Mouse (Mus musculus): ENCODE data around the gene Rhbdf2. TPM values are rescaled to one million over a fixed set of nuclear protein-coding genes. Genes with fewer than 3 reads are reported as not detected.

Rhbdf2 gene
- total RNA-seq, 1 experiment = 29.3 TPM

DNA sequence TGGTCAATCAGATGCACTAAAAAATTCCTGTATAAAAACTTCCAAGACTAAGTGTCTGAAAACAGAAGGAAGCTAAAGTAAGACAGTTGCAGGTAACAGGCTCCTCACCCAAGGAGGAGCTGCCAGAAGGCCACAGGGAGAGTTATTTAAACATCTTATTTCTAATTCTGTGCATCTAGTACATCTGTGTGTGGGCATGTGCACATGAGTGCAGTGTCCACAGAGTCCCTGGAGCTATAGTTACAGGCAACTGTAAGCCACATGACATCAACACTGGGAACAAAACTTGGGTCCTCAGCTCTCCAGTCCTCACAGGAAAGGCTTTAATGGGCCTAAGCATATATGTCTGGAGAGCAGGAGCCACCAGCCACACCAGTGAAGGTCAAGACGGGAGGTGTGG lies 74.6 kb downstream of the Rhbdf2 start:
- in situ Hi-C loops (cut with MboI; ENCODE audit: low sequenced_read_pairs in 2 of 2, unreplicated experiment in 2 of 2) = no loop called here
- no peak overlapping the region for H3K27ac ChIP-seq (ENCODE audit: insufficient read depth, low read depth, low read length, poor library complexity, severe bottlenecking)
- H3K4me1 ChIP-seq (ENCODE audit: control insufficient read depth in 2 of 2, insufficient read depth in 2 of 2, low read length in 2 of 2, poor library complexity in 1 of 2) = peaks cover 0 to 2% of the 10 kb centered on the region in 2 experiments; a peak in 1 of 4 replicates
- TF ChIP-seq CHD2 (IDR thresholded peaks at IDR 0.05; ENCODE audit: low read depth, low read length) = no peak
- TF ChIP-seq HCFC1 (IDR thresholded peaks at IDR 0.05; ENCODE audit: borderline replicate concordance, insufficient read depth, low read length) = no peak
- no peak for TF ChIP-seq ZNF384 (IDR thresholded peaks at IDR 0.05; ENCODE audit: low read depth, low read length)
- no peak for TF ChIP-seq ZC3H11A (IDR thresholded peaks at IDR 0.05; ENCODE audit: borderline replicate concordance, low read depth, low read length)
- no peak for TF ChIP-seq MAFK (IDR thresholded peaks at IDR 0.05; ENCODE audit: insufficient read depth, low read depth, low read length)
- peaks cover 13% of the 10 kb centered on the region; the same call in 1 of the 2 replicates for H3K36me3 ChIP-seq (ENCODE audit: control insufficient read depth, insufficient read depth, low read length, poor library complexity, severe bottlenecking)
- no peak overlapping the region for H3K9ac ChIP-seq (ENCODE audit: insufficient read depth, low read depth, low read length, poor library complexity, severe bottlenecking)
- H3K9me3 ChIP-seq (ENCODE audit: control insufficient read depth, insufficient read depth, low read depth, low read length) = no peaks in the 10 kb centered on the region
- no peak overlapping the region for H3K4me3 ChIP-seq (ENCODE audit: insufficient read depth in 1 of 2, low read depth in 1 of 2, low read length in 2 of 2, poor library complexity in 1 of 2, severe bottlenecking in 1 of 2)
- DNase-seq (ENCODE audit: low read depth, low spot score) = no peak

DNA sequence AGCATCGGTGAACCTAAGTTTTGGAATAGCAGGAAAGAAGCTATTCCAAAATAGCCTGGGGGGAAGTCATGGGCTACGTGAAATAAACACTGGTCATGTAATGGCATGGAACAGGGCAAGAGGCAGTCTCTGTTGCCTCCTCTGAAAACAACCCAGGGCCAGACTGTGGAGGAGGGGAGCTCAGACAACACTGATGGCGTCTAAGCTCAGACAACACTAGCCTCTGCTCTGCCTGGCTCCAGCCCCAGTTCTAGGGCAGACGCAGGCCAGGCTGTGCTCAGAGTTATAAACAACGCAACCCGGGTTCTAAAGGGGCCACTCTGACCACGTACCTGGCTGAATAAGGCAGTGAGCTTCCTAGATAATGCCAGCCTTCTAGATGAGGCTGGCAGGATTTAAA lies 76.1 kb downstream of the Rhbdf2 start:
- Histone ChIP-seq H3K4me1 (ENCODE audit: control insufficient read depth in 2 of 2, insufficient read depth in 2 of 2, low read length in 2 of 2, poor library complexity in 1 of 2) (peaks cover 0 to 2% of the 10 kb centered on the region in 2 experiments; a peak in 1 of 4 replicates), H3K9me3 (ENCODE audit: control insufficient read depth, insufficient read depth, low read depth, low read length) (no peaks in the 10 kb centered on the region), H3K27ac (ENCODE audit: insufficient read depth, low read depth, low read length, poor library complexity, severe bottlenecking) (no peak overlapping the region), H3K36me3 (ENCODE audit: control insufficient read depth, insufficient read depth, low read length, poor library complexity, severe bottlenecking) (peaks cover 22% of the 10 kb centered on the region; the same call in 1 of the 2 replicates), H3K4me3 (ENCODE audit: insufficient read depth in 1 of 2, low read depth in 1 of 2, low read length in 2 of 2, poor library complexity in 1 of 2, severe bottlenecking in 1 of 2) (no peak overlapping the region), H3K9ac (ENCODE audit: insufficient read depth, low read depth, low read length, poor library complexity, severe bottlenecking) (no peak overlapping the region)
- in situ Hi-C loops (cut with MboI; ENCODE audit: low sequenced_read_pairs in 2 of 2, unreplicated experiment in 2 of 2) = no loop called here
- no peak for DNase-seq (ENCODE audit: low read depth, low spot score)
- no peak for TF ChIP-seq MAFK (IDR thresholded peaks at IDR 0.05; ENCODE audit: insufficient read depth, low read depth, low read length)
- TF ChIP-seq ZC3H11A (IDR thresholded peaks at IDR 0.05; ENCODE audit: borderline replicate concordance, low read depth, low read length) = no peak
- TF ChIP-seq HCFC1 (IDR thresholded peaks at IDR 0.05; ENCODE audit: borderline replicate concordance, insufficient read depth, low read length) = no peak
- no peak for TF ChIP-seq ZNF384 (IDR thresholded peaks at IDR 0.05; ENCODE audit: low read depth, low read length)
- no peak for TF ChIP-seq CHD2 (IDR thresholded peaks at IDR 0.05; ENCODE audit: low read depth, low read length)

DNA sequence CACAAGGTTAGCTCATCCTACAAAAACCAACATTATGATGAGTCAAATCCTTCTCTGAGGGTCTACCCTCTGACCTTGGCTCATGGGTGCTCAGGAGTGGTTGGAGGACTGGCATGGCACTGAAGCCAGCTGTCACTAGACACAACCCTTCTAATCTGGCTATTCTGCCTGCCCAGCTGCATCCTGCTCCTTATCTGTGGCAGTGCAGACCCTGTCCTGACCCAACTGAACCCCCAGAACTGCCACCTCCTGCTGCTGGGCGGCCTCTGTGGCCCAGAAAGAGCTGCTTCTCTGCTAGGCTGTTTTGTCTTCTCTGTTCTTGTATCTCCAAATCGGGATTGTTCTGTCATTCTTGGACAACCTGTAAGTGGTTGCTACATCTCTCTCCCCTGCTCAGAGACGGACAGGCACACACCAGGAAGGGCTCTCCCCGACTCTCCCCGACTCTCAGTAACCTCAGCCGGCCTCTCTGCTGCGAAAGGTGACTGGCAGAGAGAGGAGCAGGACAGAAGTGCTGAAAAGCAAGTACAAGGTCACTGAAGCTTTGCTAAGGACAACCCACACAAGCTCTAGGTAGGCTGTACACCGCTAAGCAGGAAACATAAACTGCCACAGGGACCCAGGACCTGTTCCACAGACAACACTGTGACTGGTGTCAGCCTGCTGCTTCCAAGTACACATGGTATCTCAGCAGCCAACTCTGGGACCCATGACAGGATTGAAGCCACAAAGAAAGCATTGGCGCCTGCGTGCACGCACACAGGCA lies 77.4 kb downstream of the Rhbdf2 start:
- TF ChIP-seq ZC3H11A (IDR thresholded peaks at IDR 0.05; ENCODE audit: borderline replicate concordance, low read depth, low read length) = no peak
- TF ChIP-seq MAFK (IDR thresholded peaks at IDR 0.05; ENCODE audit: insufficient read depth, low read depth, low read length) = no peak
- TF ChIP-seq HCFC1 (IDR thresholded peaks at IDR 0.05; ENCODE audit: borderline replicate concordance, insufficient read depth, low read length) = no peak
- TF ChIP-seq CHD2 (IDR thresholded peaks at IDR 0.05; ENCODE audit: low read depth, low read length) = no peak
- no peak for TF ChIP-seq ZNF384 (IDR thresholded peaks at IDR 0.05; ENCODE audit: low read depth, low read length)
- no peaks in the 10 kb centered on the region for H3K4me1 ChIP-seq (ENCODE audit: control insufficient read depth in 2 of 2, insufficient read depth in 2 of 2, low read length in 2 of 2, poor library complexity in 1 of 2)
- DNase-seq (ENCODE audit: low read depth, low spot score) = no peak
- H3K9ac ChIP-seq (ENCODE audit: insufficient read depth, low read depth, low read length, poor library complexity, severe bottlenecking) = no peak overlapping the region
- peaks cover 35% of the 10 kb centered on the region for H3K36me3 ChIP-seq (ENCODE audit: control insufficient read depth, insufficient read depth, low read length, poor library complexity, severe bottlenecking)
- H3K27ac ChIP-seq (ENCODE audit: insufficient read depth, low read depth, low read length, poor library complexity, severe bottlenecking) = no peak overlapping the region
- H3K4me3 ChIP-seq (ENCODE audit: insufficient read depth in 1 of 2, low read depth in 1 of 2, low read length in 2 of 2, poor library complexity in 1 of 2, severe bottlenecking in 1 of 2) = no peak overlapping the region
- in situ Hi-C loops (cut with MboI; ENCODE audit: low sequenced_read_pairs in 2 of 2, unreplicated experiment in 2 of 2) = no loop called here
- no peaks in the 10 kb centered on the region for H3K9me3 ChIP-seq (ENCODE audit: control insufficient read depth, insufficient read depth, low read depth, low read length)

DNA sequence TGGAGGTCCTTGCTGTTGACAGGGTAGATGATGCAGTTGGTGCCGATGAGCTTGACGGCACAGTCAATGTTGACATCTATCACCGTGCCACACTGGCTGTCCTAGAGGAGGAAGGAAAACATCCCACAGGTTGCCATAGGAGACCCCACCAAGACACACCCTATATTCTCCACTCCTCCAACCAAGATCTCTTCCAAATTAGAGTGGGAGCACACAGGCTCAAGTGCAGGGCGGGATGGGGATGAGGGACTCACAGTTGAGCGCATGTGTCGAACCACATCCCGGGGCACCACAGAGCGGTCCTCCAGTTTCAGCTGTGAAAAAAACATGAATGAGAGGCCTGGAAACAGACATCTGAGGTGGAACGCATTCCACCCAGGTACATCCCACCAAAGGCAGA lies 78.0 kb downstream of the Rhbdf2 start:
- in situ Hi-C loops (cut with MboI; ENCODE audit: low sequenced_read_pairs in 2 of 2, unreplicated experiment in 2 of 2) = no loop called here
- no peak overlapping the region for H3K27ac ChIP-seq (ENCODE audit: insufficient read depth, low read depth, low read length, poor library complexity, severe bottlenecking)

More for the DNA sequence above, 78.0 kb downstream of the Rhbdf2 start:
- no peak overlapping the region for H3K9ac ChIP-seq (ENCODE audit: insufficient read depth, low read depth, low read length, poor library complexity, severe bottlenecking)
- DNase-seq (ENCODE audit: low read depth, low spot score) = no peak
- H3K4me1 ChIP-seq (ENCODE audit: control insufficient read depth in 2 of 2, insufficient read depth in 2 of 2, low read length in 2 of 2, poor library complexity in 1 of 2) = no peaks in the 10 kb centered on the region
- H3K9me3 ChIP-seq (ENCODE audit: control insufficient read depth, insufficient read depth, low read depth, low read length) = no peaks in the 10 kb centered on the region
- no peak overlapping the region for H3K4me3 ChIP-seq (ENCODE audit: insufficient read depth in 1 of 2, low read depth in 1 of 2, low read length in 2 of 2, poor library complexity in 1 of 2, severe bottlenecking in 1 of 2)
- peaks cover 42% of the 10 kb centered on the region for H3K36me3 ChIP-seq (ENCODE audit: control insufficient read depth, insufficient read depth, low read length, poor library complexity, severe bottlenecking)
- no peak for TF ChIP-seq MAFK (IDR thresholded peaks at IDR 0.05; ENCODE audit: insufficient read depth, low read depth, low read length)
- no peak for TF ChIP-seq CHD2 (IDR thresholded peaks at IDR 0.05; ENCODE audit: low read depth, low read length)
- TF ChIP-seq HCFC1 (IDR thresholded peaks at IDR 0.05; ENCODE audit: borderline replicate concordance, insufficient read depth, low read length) = no peak
- no peak for TF ChIP-seq ZNF384 (IDR thresholded peaks at IDR 0.05; ENCODE audit: low read depth, low read length)
- TF ChIP-seq ZC3H11A (IDR thresholded peaks at IDR 0.05; ENCODE audit: borderline replicate concordance, low read depth, low read length) = no peak

Other genes starting within 250 kb of the Rhbdf2 start
- gene Rnf157, start 214.0 kb downstream of the Rhbdf2 start, total RNA-seq (2012; rRNA removed) = 3.7 and 6.1 TPM in 2 replicates
- gene Ubald2, start 192.9 kb downstream of the Rhbdf2 start, total RNA-seq (2012; rRNA removed) = 106 and 117 TPM in 2 replicates
- gene Qrich2, start 160.8 kb downstream of the Rhbdf2 start, total RNA-seq (2012; rRNA removed) = 0.22 and 0.37 TPM in 2 replicates
- 100 and 121 TPM in 2 replicates for gene Prpsap1, start 132.8 kb downstream of the Rhbdf2 start, total RNA-seq (2012; rRNA removed)
- gene Sphk1, start 96.1 kb downstream of the Rhbdf2 start, total RNA-seq (2012; rRNA removed) = 2.1 and 2.3 TPM in 2 replicates
- gene Ube2o, start 45.6 kb downstream of the Rhbdf2 start, total RNA-seq (2012; rRNA removed) = 45.2 and 50.0 TPM in 2 replicates
- gene Aanat, start 40.6 kb downstream of the Rhbdf2 start, total RNA-seq (2012; rRNA removed) = 0.16 and 0.94 TPM in 2 replicates
- gene Prcd, start 26.5 kb upstream of the Rhbdf2 start, total RNA-seq (2012; rRNA removed) = 2.0 and 2.2 TPM in 2 replicates
- gene Cygb, start 27.3 kb upstream of the Rhbdf2 start, total RNA-seq (2012; rRNA removed) = 0.37 and 0.40 TPM in 2 replicates
- not detected in 2 replicates for gene St6galnac1, start 148.5 kb upstream of the Rhbdf2 start, total RNA-seq (2012; rRNA removed)
- 5.8 and 9.4 TPM in 2 replicates for gene Mxra7, start 201.0 kb upstream of the Rhbdf2 start, total RNA-seq (2012; rRNA removed)
- 34.4 and 36.6 TPM in 2 replicates for gene Mettl23, start 216.3 kb upstream of the Rhbdf2 start, total RNA-seq (2012; rRNA removed)
- 78.1 and 80.8 TPM in 2 replicates for gene Jmjd6, start 216.4 kb upstream of the Rhbdf2 start, total RNA-seq (2012; rRNA removed)
- 21.5 and 26.5 TPM in 2 replicates for gene Mfsd11, start 225.4 kb upstream of the Rhbdf2 start, total RNA-seq (2012; rRNA removed)
- gene Srsf2, start 226.1 kb upstream of the Rhbdf2 start, total RNA-seq (2012; rRNA removed) = 361 and 367 TPM in 2 replicates

All from ES-E14 (cell line).